7 mouse cellular contexts compared by ENCODE assay signal in the genomic region with DNA sequence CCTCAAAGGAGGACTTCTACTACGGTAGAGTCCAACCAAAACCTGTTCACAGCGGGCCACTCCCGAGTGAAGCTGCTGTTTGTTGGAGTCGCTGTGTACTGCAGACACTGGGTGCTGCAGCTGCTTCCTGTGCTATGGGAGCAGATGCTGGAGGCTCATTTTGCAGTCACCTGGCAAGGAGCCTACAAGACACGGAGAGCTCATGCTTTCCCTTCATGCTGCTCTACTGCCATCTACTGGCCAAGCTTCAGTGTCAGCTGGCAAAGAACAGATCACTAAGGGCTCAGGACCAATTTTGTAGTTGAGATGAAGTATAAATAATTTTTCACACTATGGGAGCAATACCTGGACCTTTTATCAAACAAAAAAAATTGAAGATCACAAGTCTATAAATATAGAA. TPM values are rescaled to one million over a fixed set of nuclear protein-coding genes. Genes with fewer than 3 reads are reported as not detected.
DNase-seq lines count a peak whose midpoint lies in the region; ATAC-seq and TF ChIP-seq lines count a peak whose summit lies in the region.
"Not testable (repeated sequence)": the region's sequence is repeated elsewhere in the genome, so short reads cannot be mapped to it uniquely, and the experiment has no call there.

No protein-coding gene starts in this region.

- not testable (repeated sequence) for TF ChIP-seq EP300 in heart, adult 2 months (IDR thresholded peaks at IDR 0.05; ENCODE audit: insufficient read depth, low read depth, low read length)

- not testable (repeated sequence) for H3K4me2 ChIP-seq in embryonic facial prominence, embryonic 14.5 days (ENCODE audit: low read depth, low read length); limb, embryonic 11.5 days (ENCODE audit: low read depth, severe bottlenecking); midbrain, embryonic 13.5 days (replicated peaks)

- not testable (repeated sequence) for H3K79me2 ChIP-seq in heart, adult 2 months (replicated peaks; ENCODE audit: control insufficient read depth, insufficient read depth, low read length)

- DNase-seq in adrenal gland, postnatal 14 days: peak; percentile 90
- DNase-seq in embryonic facial prominence, embryonic 14.5 days (ENCODE audit: low spot score): peak; percentile 95
- DNase-seq in heart, adult 2 months: peak; percentile 76 to 84
- DNase-seq in kidney, adult 9 months: peak; percentile 94
- DNase-seq in limb, embryonic 11.5 days (ENCODE audit: low spot score): peak; percentile 68
- DNase-seq in spleen, adult 12 weeks (ENCODE audit: low spot score): peak; percentile 50

- peak; percentile 81 for TF ChIP-seq CTCF in heart, adult 2 months (IDR thresholded peaks at IDR 0.05)

- H3K4me1 ChIP-seq in embryonic facial prominence, embryonic 14.5 days (ENCODE audit: control insufficient read depth, insufficient read depth, low read length); heart, adult 2 months (ENCODE audit: control insufficient read depth, insufficient read depth, low read length); limb, embryonic 11.5 days (ENCODE audit: control insufficient read depth, insufficient read depth, low read length); midbrain, embryonic 13.5 days (replicated peaks): not testable (repeated sequence)

- not testable (repeated sequence) for H3K4me3 ChIP-seq in embryonic facial prominence, embryonic 14.5 days (ENCODE audit: low read depth, low read length); heart, adult 2 months; limb, embryonic 11.5 days (ENCODE audit: low read depth, low read length); midbrain, embryonic 13.5 days (replicated peaks)

- H3K36me3 ChIP-seq in embryonic facial prominence, embryonic 14.5 days (ENCODE audit: control insufficient read depth, insufficient read depth, low read length); heart, adult 2 months (ENCODE audit: control insufficient read depth, insufficient read depth, low read length); limb, embryonic 11.5 days (ENCODE audit: control insufficient read depth, insufficient read depth, low read length); midbrain, embryonic 13.5 days: not testable (repeated sequence)

- not testable (repeated sequence) for H3K9ac ChIP-seq in embryonic facial prominence, embryonic 14.5 days (ENCODE audit: low read depth, low read length); heart, adult 2 months (ENCODE audit: low read depth, low read length); limb, embryonic 11.5 days (ENCODE audit: low read length); midbrain, embryonic 13.5 days (replicated peaks)

- intact Hi-C loops in heart, adult 2 months (cut with DNase I): not testable (repeated sequence)

- H3K9me3 ChIP-seq in embryonic facial prominence, embryonic 14.5 days (ENCODE audit: control insufficient read depth, low read length); limb, embryonic 11.5 days (ENCODE audit: control insufficient read depth, low read length); midbrain, embryonic 13.5 days: not testable (repeated sequence)

- not testable (repeated sequence) for H3K27me3 ChIP-seq in embryonic facial prominence, embryonic 14.5 days (replicated peaks; ENCODE audit: control insufficient read depth, insufficient read depth, low read length); heart, adult 2 months (ENCODE audit: control insufficient read depth, insufficient read depth, low read length); limb, embryonic 11.5 days (ENCODE audit: control insufficient read depth, insufficient read depth, low read length); midbrain, embryonic 13.5 days

- 15% methylated on average over 5 of the region's 5 CpGs for WGBS in embryonic facial prominence, embryonic 14.5 days
- WGBS in heart, adult 2 months: 3% methylated on average over 5 of the region's 5 CpGs
- WGBS in limb, embryonic 11.5 days: 15% methylated on average over 5 of the region's 5 CpGs
- 19% methylated on average over 5 of the region's 5 CpGs for WGBS in midbrain, embryonic 13.5 days

- not testable (repeated sequence) for H3K27ac ChIP-seq in embryonic facial prominence, embryonic 14.5 days (replicated peaks; ENCODE audit: low read depth, low read length); heart, adult 2 months; limb, embryonic 11.5 days (replicated peaks; ENCODE audit: low read depth, low read length); midbrain, embryonic 13.5 days

- ATAC-seq in embryonic facial prominence, embryonic 14.5 days (ENCODE audit: low read depth): peak; percentile 86
- ATAC-seq in limb, embryonic 11.5 days (ENCODE audit: insufficient number of reproducible peaks, low FRiP score, low TSS enrichment, low read depth): not testable (repeated sequence)
- peak; percentile 83 for ATAC-seq in midbrain, embryonic 13.5 days

- TF ChIP-seq POLR2A in heart, adult 2 months (IDR thresholded peaks at IDR 0.05; ENCODE audit: insufficient read depth, low read depth, low read length): not testable (repeated sequence)

RNA-seq across cellular contexts. Expression of gene Trim26, which starts 10.9 kb away (rescaled TPM):
- 45.3 and 55.8 TPM in 2 replicates for total RNA-seq in adrenal gland, postnatal 14 days (2021)
- 28.5 and 31.9 TPM in 2 replicates for polyA plus RNA-seq in embryonic facial prominence, embryonic 14.5 days (2014; fragmentation: Nextera tagmentation; extraction: Ambion mirVana)
- total RNA-seq in heart, adult 2 months (2021): 10 to 100 TPM; 19.1 to 19.3 TPM
- polyA plus RNA-seq in heart, adult 2 months (2012; rRNA removed): 17.0 and 21.7 TPM in 2 replicates
- polyA plus RNA-seq in limb, embryonic 11.5 days (2014; fragmentation: Nextera tagmentation; extraction: Ambion mirVana): 33.5 and 40.6 TPM in 2 replicates
- polyA plus RNA-seq in midbrain, embryonic 13.5 days (2015; fragmentation: Nextera tagmentation; extraction: Ambion mirVana): 46.4 and 46.6 TPM in 2 replicates

RNA-seq across cellular contexts. Expression of gene H2-M10.6, which starts 14.0 kb away (rescaled TPM):
- not detected in 2 replicates for total RNA-seq in adrenal gland, postnatal 14 days (2021)
- not detected in 2 replicates for polyA plus RNA-seq in embryonic facial prominence, embryonic 14.5 days (2014; fragmentation: Nextera tagmentation; extraction: Ambion mirVana)
- total RNA-seq in heart, adult 2 months (2021): not detected
- not detected in 2 replicates for polyA plus RNA-seq in heart, adult 2 months (2012; rRNA removed)
- not detected in 2 replicates for polyA plus RNA-seq in limb, embryonic 11.5 days (2014; fragmentation: Nextera tagmentation; extraction: Ambion mirVana)
- polyA plus RNA-seq in midbrain, embryonic 13.5 days (2015; fragmentation: Nextera tagmentation; extraction: Ambion mirVana): not detected in 2 replicates

RNA-seq across cellular contexts. Expression of gene Trim15, which starts 41.0 kb away (rescaled TPM):
- total RNA-seq in adrenal gland, postnatal 14 days (2021): not detected in 2 replicates
- polyA plus RNA-seq in embryonic facial prominence, embryonic 14.5 days (2014; fragmentation: Nextera tagmentation; extraction: Ambion mirVana): 0.10 and 0.15 TPM in 2 replicates
- total RNA-seq in heart, adult 2 months (2021): not detected
- 0.10 TPM in 1 of 2 replicates, not detected in the other for polyA plus RNA-seq in heart, adult 2 months (2012; rRNA removed)
- polyA plus RNA-seq in limb, embryonic 11.5 days (2014; fragmentation: Nextera tagmentation; extraction: Ambion mirVana): 0.08 and 0.51 TPM in 2 replicates
- 0.22 and 0.58 TPM in 2 replicates for polyA plus RNA-seq in midbrain, embryonic 13.5 days (2015; fragmentation: Nextera tagmentation; extraction: Ambion mirVana)

RNA-seq across cellular contexts. Expression of gene Trim10, which starts 43.4 kb away (rescaled TPM):
- total RNA-seq in adrenal gland, postnatal 14 days (2021): 1.3 and 6.7 TPM in 2 replicates
- polyA plus RNA-seq in embryonic facial prominence, embryonic 14.5 days (2014; fragmentation: Nextera tagmentation; extraction: Ambion mirVana): 3.6 and 3.7 TPM in 2 replicates
- 1 to 10 TPM in 1 of 2 experiments, under 1 TPM in 1; 0.13 to 2.1 TPM for total RNA-seq in heart, adult 2 months (2021)
- 0.92 TPM in 1 of 2 replicates, not detected in the other for polyA plus RNA-seq in heart, adult 2 months (2012; rRNA removed)
- 5.0 and 6.0 TPM in 2 replicates for polyA plus RNA-seq in limb, embryonic 11.5 days (2014; fragmentation: Nextera tagmentation; extraction: Ambion mirVana)
- 1.2 and 2.0 TPM in 2 replicates for polyA plus RNA-seq in midbrain, embryonic 13.5 days (2015; fragmentation: Nextera tagmentation; extraction: Ambion mirVana)

RNA-seq across cellular contexts. Expression of gene H2-M10.5, which starts 53.3 kb away (rescaled TPM):
- not detected in 2 replicates for total RNA-seq in adrenal gland, postnatal 14 days (2021)
- not detected in 2 replicates for polyA plus RNA-seq in embryonic facial prominence, embryonic 14.5 days (2014; fragmentation: Nextera tagmentation; extraction: Ambion mirVana)
- total RNA-seq in heart, adult 2 months (2021): not detected
- polyA plus RNA-seq in heart, adult 2 months (2012; rRNA removed): not detected in 2 replicates
- not detected in 2 replicates for polyA plus RNA-seq in limb, embryonic 11.5 days (2014; fragmentation: Nextera tagmentation; extraction: Ambion mirVana)
- polyA plus RNA-seq in midbrain, embryonic 13.5 days (2015; fragmentation: Nextera tagmentation; extraction: Ambion mirVana): not detected in 2 replicates
